Mouse (Mus musculus): ENCODE measurements at regions not wholly inside any gene's neighbourhood (a gene's known extent, or its start where the extent isn't known, plus 50 kb on each side); places are given as distances from the start of the nearest gene placed in this dataset.

DNA sequence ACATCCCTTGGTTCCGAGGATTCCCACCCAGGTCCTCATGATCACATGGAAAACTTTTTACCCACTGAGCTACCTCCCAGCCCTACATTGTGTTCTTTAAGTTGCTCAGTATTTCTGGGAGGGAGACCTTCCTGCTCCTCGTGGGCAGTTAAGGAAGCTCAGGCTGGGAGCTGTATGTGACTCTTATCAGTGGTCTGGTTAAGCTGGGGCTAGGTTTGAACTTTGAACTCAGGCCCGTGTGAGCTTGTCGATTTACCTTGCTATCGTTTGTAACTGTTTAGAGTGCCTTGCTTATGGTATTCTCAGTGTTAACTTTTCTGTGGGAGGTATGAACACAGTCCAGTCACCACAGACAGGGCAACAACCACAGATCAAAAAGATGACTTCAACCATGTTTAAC lies 68.4 kb upstream of the Tpm1 start:
- no peak for DNase-seq (ENCODE audit: low spot score in 2 of 2)

DNA sequence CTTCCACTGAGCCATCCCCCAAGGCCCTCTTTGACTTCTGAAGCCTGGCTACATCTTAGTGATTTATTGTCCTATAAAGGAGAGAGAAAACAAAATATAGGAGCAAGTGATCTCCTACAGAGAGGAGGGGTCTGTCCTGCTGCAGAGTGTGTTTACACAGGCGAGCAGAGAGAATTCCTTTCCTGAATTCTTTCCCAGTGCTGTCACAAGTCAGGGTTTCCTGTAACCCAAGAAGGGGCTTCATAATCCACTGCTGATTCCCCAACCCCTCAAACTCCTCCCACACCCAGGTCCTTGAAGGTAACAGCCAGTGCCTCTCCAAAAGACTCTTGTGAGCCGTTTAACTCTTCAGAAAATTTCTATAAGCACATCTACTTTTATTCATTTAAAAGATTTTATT lies 66.8 kb upstream of the Tpm1 start:
- DNase-seq (ENCODE audit: low spot score in 2 of 2), result no peak

GRCm38 (mm10) chr9:67114099-67114498 lies 64.9 kb upstream of the Tpm1 start:
- no peak for DNase-seq (ENCODE audit: low spot score in 2 of 2)

DNA sequence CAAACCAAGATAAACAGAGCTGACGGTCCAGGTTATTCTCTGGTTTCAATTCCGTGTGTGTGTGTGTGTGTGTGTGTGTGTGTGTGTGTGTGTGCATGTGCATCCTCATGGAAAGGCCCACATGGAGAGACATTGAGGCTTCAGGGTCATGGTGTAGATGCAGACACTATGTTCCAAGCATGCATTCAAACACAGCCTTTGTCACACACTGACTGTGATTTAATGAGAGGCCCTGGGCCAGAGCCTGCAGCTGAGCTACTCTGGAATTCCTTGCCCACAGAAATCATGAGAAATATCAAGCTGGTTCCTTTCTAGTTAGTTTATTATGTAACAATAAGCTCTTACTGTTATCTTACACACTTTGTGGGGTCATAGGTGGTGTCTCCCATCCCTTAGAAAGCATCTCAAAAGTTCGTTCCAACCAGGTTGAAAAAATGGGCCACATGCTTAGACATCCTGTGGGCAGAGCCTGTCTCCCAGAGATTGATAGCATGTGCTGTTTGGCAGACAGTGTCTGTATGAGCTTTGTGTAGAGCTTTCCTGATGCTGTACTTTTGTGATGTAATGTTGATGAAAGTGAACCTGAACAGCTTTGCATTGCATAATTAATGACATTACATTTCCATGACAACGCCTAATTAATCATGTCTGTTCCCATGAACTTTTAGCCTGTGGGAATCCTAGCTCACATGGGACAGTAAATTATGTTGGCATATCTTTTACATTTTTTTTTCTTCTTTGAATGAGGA lies 62.8 kb upstream of the Tpm1 start:
- DNase-seq (ENCODE audit: low spot score in 2 of 2), result no peak

GRCm38 (mm10) chr9:67107938-67108337 lies 58.7 kb upstream of the Tpm1 start:
- DNase-seq (ENCODE audit: low spot score in 2 of 2), result no peak

DNA sequence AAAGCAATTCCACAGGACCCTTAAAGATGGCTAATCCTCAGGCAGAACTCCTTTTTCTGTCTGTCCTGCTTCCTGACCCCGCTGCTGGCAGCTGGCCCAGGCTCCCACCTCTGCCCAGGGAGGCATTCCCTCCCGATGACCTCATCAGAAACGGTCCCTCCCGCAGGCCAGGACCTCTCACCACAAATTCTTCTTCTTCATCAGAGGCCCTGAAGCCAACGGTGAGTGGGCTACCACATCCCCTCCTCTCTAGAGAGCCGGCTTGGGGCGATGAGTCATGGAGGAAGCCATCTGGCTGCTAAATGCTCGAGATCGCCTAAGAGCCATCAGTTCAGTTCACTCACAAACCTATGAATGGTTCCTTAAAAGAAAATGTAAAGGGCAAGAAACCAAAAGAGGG lies 56.7 kb upstream of the Tpm1 start:
- DNase-seq (ENCODE audit: low spot score in 2 of 2), result no peak

GRCm38 (mm10) chr9:67105216-67105615 lies 56.0 kb upstream of the Tpm1 start:
- no peak for DNase-seq (ENCODE audit: low spot score in 2 of 2)

- no peak for DNase-seq (ENCODE audit: low spot score in 2 of 2)
These were observed 55.4 kb upstream of the Tpm1 start for GRCm38 (mm10) chr9:67104616-67105015.

- no peak for DNase-seq (ENCODE audit: low spot score in 2 of 2)
These were observed 53.4 kb upstream of the Tpm1 start for GRCm38 (mm10) chr9:67102578-67102977.

- no peak for DNase-seq (ENCODE audit: low spot score in 2 of 2)
These were observed 50.3 kb upstream of the Tpm1 start for GRCm38 (mm10) chr9:67099471-67099870.
